Mouse (Mus musculus) heart, adult 2 months (tissue): Measurements from ENCODE around the gene Mvp. TPM values are rescaled to one million over a fixed set of nuclear protein-coding genes. Genes with fewer than 3 reads are reported as not detected.
A peak's percentile ranks its signal among the peaks of the same experiment; 100 is the strongest.

ENCODE experiments used
- DNase-seq, 2 experiments: peaks; one replicate each; pipeline ENCODE4 v3.0.0; 2021
- H3K27ac ChIP-seq: fragments of 200-600 bp; 2 replicates; pipeline ENCODE4 v1.8.1; 2022
- H3K27me3 ChIP-seq: fragments of 200-500 bp; 2 replicates; pipeline ENCODE4 v1.6.1; 2012; ENCODE audit warnings: mild to moderate bottlenecking, low read length, inconsistent platforms, mixed read lengths; ENCODE audit not compliant: control insufficient read depth, insufficient read depth
- H3K36me3 ChIP-seq: fragments of 200-500 bp; 2 replicates; pipeline ENCODE4 v1.6.1; 2012; ENCODE audit warnings: low read length, inconsistent platforms; ENCODE audit not compliant: control insufficient read depth, insufficient read depth
- H3K4me1 ChIP-seq: fragments of 200-500 bp; 2 replicates; pipeline ENCODE4 v1.6.1; 2011; ENCODE audit warnings: low read length; ENCODE audit not compliant: control insufficient read depth, insufficient read depth
- H3K4me3 ChIP-seq: fragments of 200-600 bp; 2 replicates; pipeline ENCODE4 v1.8.1; 2022
- H3K79me2 ChIP-seq: fragments of 200-500 bp; replicated peaks from 2 replicates; pipeline ENCODE4 v1.6.1; 2012; ENCODE audit warnings: mild to moderate bottlenecking, inconsistent platforms, low read length, moderate library complexity, mixed read lengths; ENCODE audit not compliant: control insufficient read depth, insufficient read depth
- H3K9ac ChIP-seq: fragments of 200-500 bp; 2 replicates; pipeline ENCODE4 v1.6.1; 2012; ENCODE audit warnings: low read depth, mild to moderate bottlenecking, control low read depth, inconsistent platforms, low read length, mixed read lengths
- CTCF ChIP-seq: fragments of 200-600 bp; IDR thresholded peaks from 2 replicates; pipeline ENCODE4 v1.8.1; 2022; ENCODE audit warnings: antibody characterized with exemption, mild to moderate bottlenecking, moderate library complexity
- EP300 ChIP-seq: fragments of 200-500 bp; IDR thresholded peaks from 2 replicates; pipeline ENCODE4 v1.6.1; 2011; ENCODE audit warnings: low read depth, low read length, control low read depth; ENCODE audit not compliant: insufficient read depth
- POLR2A ChIP-seq: fragments of 200-500 bp; IDR thresholded peaks from 2 replicates; pipeline ENCODE4 v1.6.1; 2011; ENCODE audit warnings: mild to moderate bottlenecking, low read depth, low read length, control low read depth; ENCODE audit not compliant: insufficient read depth
- WGBS: fragments of 180-500 bp; shearing (Covaris S2); methylation state at CpG from one replicate; pipeline ENCODE4 v1.1.7; 2018; 5-methylcytosine and 5-hydroxymethylcytosine counted together
- intact Hi-C: fragments of 180-260 bp; cut with DNase I; formaldehyde crosslinking; loops from one replicate; pipeline ENCODE4 v1.15.1; 2025
- polyA plus RNA-seq: library from polyadenylated mRNA; depleted of rRNA; stranded (reverse); fragments of >200 nt; gene quantifications from 2 replicates; pipeline ENCODE4 v1.2.3, GENCODE M21; 2012
- total RNA-seq, 2 experiments: library from RNA; stranded (reverse); gene quantifications; 2 replicates each; pipeline ENCODE4 v1.2.3; 2021

Gene Mvp
- total and polyA plus RNA-seq, 3 experiments, result 48.8 to 59.1 (median 50.4) TPM

DNA sequence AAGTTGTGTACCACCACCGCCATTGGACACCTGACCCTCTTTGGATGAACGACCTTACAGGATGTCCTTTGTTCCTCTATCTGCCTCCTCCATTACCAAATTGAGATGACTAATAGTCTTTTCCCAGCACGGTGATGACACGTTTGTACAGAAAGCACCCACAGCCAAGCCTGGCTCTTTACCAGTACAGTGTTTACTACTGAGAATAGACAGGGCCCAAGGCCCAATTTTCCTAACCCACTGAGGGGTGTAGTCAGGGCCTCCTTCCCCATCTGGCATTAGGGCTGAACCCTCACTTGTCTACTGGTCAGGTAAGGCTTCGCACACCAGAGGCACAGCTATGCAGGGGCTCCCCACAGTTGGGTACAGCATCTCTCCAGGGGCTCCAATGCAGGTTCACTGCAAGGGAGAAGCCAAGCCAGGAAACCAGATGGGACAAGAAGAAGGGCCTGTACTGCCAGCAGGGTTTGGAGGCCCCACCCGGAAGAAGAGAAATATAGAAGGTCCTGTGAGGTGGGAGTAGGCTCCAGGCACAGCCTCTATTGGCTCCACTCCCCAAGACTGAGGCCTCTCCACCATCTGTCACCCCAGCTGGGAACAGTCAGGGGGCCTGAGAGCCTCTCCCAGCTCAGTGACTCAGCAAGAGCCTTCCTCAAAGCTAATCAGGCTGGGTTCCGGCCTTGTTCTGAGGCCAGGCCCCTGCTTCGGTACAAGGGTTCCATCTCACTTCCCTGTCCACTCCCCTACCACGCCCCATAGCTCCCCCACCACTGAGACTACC is 6.0 kb downstream of the Mvp start:
- Histone ChIP-seq H3K9ac (peak overlapping the region; percentile 47), H3K27ac (peak overlapping the region; percentile 87), H3K27me3 (no peaks in the 10 kb centered on the region), H3K4me3 (no peak overlapping the region), H3K79me2 (0 out of 2 replicates have a peak, but pooled peaks cover 1% of the 10 kb centered on the region), H3K36me3 (peaks cover 4% of the 10 kb centered on the region; the same call in 1 of the 2 replicates), H3K4me1 (peaks cover 18% of the 10 kb centered on the region)
- TF ChIP-seq CTCF, result no peak
- TF ChIP-seq EP300, result peak; percentile 81
- DNase-seq, result peak; percentile 81 to 87
- WGBS, result 26% methylated on average over 9 of the region's 9 CpGs
- intact Hi-C loops, result no loop called here

DNA sequence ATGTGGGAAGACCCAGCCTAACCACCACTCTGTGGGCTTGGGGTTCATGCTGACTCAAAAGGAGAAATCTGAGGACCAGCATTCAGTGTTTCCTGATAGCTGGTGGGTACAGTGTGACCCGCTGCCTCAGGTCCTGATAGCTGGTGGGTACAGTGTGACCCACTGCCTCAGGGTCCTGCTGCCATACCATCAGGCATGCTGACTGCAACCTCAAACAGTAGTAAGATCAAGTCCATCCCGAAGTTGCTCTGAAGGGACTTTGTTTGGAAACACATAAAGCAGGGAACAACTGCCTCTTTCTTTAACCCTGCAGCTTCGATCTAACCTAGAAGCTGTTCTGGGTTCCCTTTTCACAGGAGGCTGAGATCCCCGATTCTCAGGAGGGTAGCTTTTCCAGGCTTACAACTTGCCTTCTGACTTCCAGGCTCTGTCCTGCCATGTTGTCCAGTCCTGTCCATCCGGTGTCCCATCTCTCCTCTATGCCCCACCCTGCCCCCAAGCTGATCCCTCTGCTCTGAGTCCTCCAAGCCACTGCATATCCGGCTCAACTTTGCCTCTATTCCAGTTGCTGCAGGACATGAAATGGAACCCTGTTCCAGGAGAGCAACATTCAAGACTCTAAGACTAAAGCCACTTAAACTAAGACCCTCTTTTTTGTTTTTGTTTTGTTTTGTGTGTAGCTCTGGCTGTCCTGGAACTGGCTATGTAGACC is 7.0 kb downstream of the Mvp start:
- no peak for TF ChIP-seq CTCF
- TF ChIP-seq EP300, result no peak
- TF ChIP-seq POLR2A, result no peak
- WGBS, result 87% methylated on average over 6 of the region's 6 CpGs
- DNase-seq, result no peak
- Histone ChIP-seq H3K4me1 (peaks cover 15% of the 10 kb centered on the region), H3K9ac (no peak overlapping the region), H3K79me2 (0 out of 2 replicates have a peak, but pooled peaks cover 1% of the 10 kb centered on the region), H3K4me3 (no peak overlapping the region), H3K27me3 (no peaks in the 10 kb centered on the region), H3K36me3 (peaks cover 4% of the 10 kb centered on the region; the same call in 1 of the 2 replicates), H3K27ac (peak overlapping the region; percentile 87)
- intact Hi-C loops, result no loop called here

- peaks cover 13% of the 10 kb centered on the region for H3K4me1 ChIP-seq
- no peak overlapping the region for H3K4me3 ChIP-seq
- H3K79me2 ChIP-seq, result no peaks in the 10 kb centered on the region
- H3K9ac ChIP-seq, result no peak overlapping the region
- no peak overlapping the region for H3K27ac ChIP-seq
- DNase-seq, result no peak
- H3K27me3 ChIP-seq, result no peaks in the 10 kb centered on the region
- TF ChIP-seq CTCF, result peak; percentile 52
- TF ChIP-seq POLR2A, result no peak
- intact Hi-C loops, result no loop called here
- 83% methylated on average over 4 of the region's 4 CpGs for WGBS
- H3K36me3 ChIP-seq, result peaks cover 4% of the 10 kb centered on the region; the same call in 1 of the 2 replicates
Measured at GRCm38 (mm10) chr7:127004122-127004875, 10.1 kb downstream of the Mvp start.

GRCm38 (mm10) chr7:127003620-127004019 is 10.8 kb downstream of the Mvp start:
- intact Hi-C loops, result no loop called here
- no peak for TF ChIP-seq CTCF
- TF ChIP-seq POLR2A, result no peak
- no peak for TF ChIP-seq EP300
- no peaks in the 10 kb centered on the region for H3K27me3 ChIP-seq

DNA sequence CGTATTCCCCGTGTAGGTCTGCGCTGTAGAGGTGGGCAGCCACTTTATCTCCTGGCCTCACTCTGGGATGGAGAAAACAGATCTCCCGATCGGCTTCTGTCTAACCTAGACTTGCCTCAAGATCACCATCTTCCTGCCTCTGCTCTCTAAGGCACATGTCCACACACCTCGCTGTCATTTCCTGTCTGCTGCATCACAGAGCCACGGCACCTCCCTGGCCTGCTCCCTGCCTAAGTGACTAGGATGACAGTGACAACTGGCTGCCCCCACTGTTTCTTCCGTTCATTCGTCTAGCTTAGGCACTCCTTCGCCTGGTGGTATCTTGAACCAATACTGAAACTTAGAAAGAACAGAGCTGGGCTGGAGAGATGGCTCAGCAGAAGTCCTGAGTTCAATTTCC is 14.9 kb downstream of the Mvp start:
- Histone ChIP-seq H3K9ac (no peak overlapping the region), H3K4me1 (no peaks in the 10 kb centered on the region; the same call in 1 of the 2 replicates), H3K4me3 (no peak overlapping the region), H3K36me3 (no peaks in the 10 kb centered on the region), H3K27me3 (no peaks in the 10 kb centered on the region), H3K79me2 (no peaks in the 10 kb centered on the region), H3K27ac (no peak overlapping the region)
- TF ChIP-seq CTCF (no peak), EP300 (no peak), POLR2A (no peak)
- DNase-seq, result no peak
- intact Hi-C loops, result no loop called here
- WGBS, result 62% methylated on average over 10 of the region's 10 CpGs

More at GRCm38 (mm10) chr7:127003620-127004019, 10.8 kb downstream of the Mvp start:
- no peak overlapping the region for H3K4me3 ChIP-seq
- no peaks in the 10 kb centered on the region for H3K79me2 ChIP-seq
- DNase-seq, result no peak
- no peak overlapping the region for H3K27ac ChIP-seq
- peaks cover 4% of the 10 kb centered on the region; the same call in 1 of the 2 replicates for H3K36me3 ChIP-seq
- 76% methylated on average over 5 of the region's 5 CpGs for WGBS
- H3K9ac ChIP-seq, result no peak overlapping the region
- peaks cover 8% of the 10 kb centered on the region for H3K4me1 ChIP-seq
